Mouse (Mus musculus): ENCODE measurements at regions not wholly inside any gene's neighbourhood (a gene's known extent, or its start where the extent isn't known, plus 50 kb on each side); places are given as distances from the start of the nearest gene placed in this dataset.

DNA sequence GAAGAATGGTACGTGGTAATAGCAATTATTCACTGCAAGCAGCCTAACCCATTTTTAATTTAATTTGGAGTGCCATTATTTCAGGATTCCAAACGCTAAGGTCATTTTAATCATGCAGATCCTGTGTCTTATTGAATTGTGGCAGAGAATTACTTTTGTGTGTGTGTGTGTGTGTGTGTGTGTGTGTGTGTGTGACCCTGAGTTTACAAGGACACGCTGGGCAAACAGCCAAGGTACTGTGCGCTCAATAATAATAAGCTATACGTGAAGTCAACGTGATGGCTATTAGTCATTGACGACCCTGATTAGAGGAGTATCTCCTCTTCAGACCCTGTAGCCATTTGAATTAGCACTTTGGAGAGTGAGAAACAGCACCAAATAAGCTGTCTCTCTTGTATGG lies 144.1 kb downstream of the Klf7 start:
- no peak for DNase-seq (ENCODE audit: low read depth, low spot score)

DNA sequence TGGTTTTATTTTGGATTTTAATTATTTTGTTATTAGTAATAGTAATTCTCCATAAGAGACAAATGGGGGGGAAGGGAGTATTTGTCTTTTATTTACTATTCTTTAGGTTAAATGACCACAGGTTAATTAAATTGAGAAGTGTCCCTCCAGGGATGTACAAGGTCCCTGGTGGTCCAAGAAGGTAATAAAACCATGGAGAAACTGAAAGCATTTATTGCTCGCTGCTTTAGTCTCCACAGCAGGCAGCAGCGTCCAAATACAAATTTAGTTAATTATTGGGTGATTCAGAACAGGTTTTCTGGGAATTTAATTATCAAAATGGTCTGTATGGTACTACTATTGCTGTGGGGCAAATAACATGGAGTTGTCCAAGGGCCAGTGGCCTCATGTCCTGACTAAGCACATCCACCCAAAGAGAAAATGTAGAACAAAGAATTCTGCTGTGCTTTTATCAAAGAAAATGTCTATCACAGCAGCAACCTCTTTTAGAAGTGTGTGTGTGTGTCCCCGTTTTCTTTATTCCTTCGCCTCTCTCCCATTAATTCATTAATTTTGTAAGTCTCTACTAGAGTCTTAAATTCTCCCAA lies 144.7 kb downstream of the Klf7 start:
- DNase-seq (ENCODE audit: low read depth, low spot score) = no peak

DNA sequence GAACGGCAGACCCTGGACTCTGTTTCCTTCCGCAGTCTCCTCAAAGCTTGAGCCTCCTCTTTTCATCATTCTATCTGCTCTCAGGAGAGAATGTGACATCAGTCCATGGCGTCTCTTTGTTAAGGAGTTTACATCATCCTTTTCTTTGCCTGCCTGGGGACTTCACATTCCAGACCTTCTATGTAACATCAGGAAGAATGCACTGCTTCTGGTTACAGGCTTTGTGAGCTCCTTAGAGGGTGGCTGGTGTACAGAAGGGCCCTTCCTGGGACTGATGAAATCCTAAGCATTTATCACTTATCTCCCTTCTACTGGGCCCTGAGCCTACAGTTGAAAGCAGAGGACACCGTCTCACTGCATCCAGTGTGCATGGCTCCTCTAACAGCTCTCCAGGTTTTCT lies 145.2 kb downstream of the Klf7 start:
- no peak for DNase-seq (ENCODE audit: low read depth, low spot score)

DNA sequence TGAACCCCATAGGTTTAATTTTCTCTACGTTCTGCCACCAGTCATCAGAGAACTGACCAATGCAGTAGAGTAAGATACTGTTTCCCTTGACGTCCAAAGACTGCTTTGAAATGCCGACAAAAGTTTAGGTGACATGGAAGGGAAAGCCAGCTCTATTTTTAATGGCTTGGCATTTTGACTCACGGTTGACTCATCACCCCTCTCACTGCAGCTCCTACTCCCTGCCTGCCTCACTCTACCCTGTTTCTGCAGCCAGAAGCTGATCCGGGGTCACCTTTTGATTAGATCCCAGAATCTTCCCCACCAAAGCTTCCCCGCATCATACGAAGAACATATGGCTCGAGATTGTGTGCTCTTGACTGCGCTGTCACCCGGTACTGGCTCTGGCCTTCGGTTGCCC lies 154.2 kb downstream of the Klf7 start:
- no peak for DNase-seq (ENCODE audit: low read depth, low spot score)

DNA sequence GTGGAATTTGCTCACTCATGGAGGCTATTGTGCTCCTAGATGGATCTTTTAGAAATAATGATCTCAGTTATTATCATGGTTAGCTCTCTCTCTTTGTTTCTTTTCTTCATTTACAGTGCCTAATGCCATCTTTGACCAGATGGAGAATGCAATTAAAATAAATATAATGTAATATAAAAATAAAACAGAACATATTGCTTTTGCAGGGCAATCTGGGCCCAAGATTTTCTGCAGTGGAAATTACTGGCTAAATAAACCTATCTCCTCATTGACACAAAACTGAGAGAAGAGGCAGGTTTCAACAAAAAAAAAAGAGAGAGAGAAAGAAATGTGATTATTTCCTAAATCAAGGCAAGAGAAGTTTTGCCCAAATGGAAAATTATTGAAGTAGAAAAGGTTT lies 156.6 kb downstream of the Klf7 start:
- no peak for DNase-seq (ENCODE audit: low read depth, low spot score)

DNA sequence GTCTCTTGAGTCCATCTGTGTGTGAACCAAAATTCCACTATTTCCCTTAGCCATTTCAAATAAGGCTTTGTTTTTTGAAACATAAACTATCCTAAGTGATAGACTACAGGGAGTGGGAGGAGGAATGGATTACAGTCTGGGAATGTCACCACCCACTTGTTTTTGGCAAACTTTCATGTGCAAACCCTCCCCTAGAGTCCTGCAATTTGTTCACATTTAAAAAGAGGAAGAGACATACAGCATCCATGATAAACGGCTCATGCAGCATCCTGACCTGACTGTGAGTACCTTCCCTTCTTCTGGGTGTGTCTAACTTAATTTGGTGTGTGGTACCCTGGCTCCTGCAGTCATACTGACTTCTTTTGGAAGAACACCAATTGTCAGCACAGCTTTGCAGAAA lies 157.6 kb downstream of the Klf7 start:
- DNase-seq (ENCODE audit: low read depth, low spot score) = no peak

DNA sequence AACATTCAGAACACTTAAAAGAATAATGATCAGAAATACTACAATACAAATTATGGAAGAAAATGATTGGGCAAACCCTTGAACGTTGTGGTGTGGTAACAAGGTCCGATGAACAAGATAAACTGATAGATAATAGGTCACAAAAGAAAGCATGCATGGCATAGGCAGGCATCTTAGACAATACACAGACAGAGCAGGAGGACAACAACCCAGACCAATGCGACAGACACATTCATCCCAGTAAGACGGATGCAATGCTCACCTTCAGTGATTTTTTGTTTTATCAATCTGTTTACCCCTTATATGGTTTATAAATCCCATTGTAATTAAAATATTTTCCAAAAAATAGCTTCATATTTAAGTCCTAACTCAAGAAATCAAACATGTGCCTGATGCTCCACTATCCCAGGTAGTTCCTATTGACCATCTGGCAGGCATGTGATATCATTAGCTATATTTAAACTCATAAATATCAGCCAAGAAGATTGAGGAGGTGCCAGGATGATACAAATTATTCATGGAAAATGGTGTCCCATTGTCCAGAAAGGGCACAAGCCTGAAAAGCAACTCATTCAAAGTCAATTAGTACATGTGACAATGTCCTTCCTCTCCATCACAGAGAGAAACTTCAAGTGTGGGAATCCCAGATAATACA lies 166.3 kb downstream of the Klf7 start:
- DNase-seq (ENCODE audit: low read depth, low spot score) = no peak

DNA sequence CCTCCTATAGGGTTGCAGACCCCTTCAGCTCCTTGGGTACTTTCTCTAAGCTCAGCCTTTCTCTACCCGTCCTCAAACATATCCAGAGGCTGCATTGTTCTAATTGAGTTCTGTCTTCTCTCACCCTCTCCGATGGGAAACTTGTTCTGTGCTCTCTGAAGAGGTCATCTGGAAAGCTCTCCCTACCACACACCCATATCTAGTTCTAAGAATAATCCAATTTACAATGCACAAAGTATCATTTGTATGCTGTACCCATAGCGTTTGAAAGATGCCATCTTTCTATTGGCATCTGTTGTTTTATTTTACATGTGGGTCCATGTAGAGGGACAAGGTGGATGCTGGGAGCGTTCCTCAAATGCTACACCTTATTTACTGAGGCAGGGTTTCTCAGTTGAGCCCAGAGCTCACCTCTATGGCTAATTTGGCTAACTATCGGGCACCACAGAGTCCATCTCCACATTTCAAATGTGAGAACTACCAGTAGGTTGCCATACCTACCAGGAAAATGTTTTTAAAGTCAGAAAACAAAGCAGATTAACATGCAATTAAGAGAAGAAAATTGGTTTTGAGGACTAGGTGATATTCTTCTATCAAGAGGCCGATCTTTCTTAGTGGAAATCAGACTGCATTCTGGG lies 167.1 kb downstream of the Klf7 start:
- no peak for DNase-seq (ENCODE audit: low read depth, low spot score)

DNA sequence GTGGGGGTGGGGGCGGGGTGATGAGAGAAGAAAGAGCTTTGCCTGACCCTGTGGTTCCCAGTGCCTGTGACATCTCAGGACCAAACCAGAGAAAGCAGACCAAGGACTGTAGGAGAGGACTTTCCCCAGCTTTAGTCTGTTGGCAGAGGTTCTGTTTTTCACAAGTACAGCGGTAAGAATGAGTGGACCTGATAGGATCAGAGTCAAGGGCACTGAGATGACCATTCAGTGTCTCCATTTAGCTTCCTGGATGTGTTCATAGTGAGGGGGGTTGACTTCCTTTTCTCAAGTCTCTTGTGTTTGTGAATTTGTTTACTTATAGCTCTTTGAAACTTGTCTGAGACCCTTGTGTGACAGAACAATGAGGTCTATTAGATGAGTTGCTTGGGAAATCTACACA lies 167.9 kb downstream of the Klf7 start:
- DNase-seq (ENCODE audit: low read depth, low spot score) = no peak

DNA sequence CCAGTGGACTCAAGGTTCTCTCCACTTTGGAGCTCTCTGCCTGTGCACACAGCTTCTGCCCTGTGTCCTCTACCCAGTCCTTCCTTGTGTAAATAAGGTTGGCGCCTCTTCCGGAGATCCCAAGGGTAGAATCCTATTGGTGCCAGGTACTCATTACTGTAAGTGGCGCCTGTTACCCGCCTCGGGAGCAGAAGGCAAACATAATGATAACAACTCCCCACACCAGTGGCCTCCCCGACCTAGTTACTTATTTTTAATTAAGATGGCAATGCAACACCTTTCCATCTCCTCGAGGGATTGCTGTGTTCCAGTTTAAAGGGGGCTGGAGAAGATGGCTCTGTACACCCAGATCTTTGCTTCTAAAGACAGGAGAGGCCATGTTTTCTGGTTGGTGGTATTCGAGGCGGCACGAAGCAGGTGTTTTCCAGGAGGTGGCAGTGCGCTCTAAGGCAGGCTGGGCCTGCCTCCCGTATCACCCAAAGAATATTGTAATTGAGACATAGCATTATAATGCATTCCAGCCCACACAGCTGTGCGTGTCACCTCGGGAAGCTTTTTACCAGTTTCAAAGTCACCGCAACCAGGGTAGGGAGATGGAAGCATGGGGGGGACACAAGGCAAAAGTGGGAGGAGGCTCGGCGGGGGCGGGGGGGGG lies 168.7 kb downstream of the Klf7 start:
- peak; percentile 19 for DNase-seq (ENCODE audit: low read depth, low spot score)

DNA sequence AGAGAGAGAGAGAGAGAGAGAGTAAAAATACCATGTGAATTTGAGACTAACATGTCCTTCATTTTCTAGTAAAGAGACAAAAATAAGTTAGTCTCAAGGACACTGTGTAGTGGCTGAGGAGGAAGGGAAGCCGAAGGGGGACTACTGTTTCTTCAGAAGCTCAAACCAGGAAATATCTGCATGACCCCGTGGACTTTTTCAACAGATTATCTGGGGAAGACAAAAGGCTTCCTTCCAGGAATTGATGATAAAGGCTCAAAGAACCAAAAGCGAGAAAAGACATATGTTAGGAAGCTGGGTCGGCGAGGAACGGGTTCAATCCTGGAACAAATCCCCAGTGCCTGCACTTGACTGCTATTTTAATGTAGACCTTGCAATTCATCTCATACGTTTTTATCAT lies 170.4 kb downstream of the Klf7 start:
- no peak for DNase-seq (ENCODE audit: low read depth, low spot score)

DNA sequence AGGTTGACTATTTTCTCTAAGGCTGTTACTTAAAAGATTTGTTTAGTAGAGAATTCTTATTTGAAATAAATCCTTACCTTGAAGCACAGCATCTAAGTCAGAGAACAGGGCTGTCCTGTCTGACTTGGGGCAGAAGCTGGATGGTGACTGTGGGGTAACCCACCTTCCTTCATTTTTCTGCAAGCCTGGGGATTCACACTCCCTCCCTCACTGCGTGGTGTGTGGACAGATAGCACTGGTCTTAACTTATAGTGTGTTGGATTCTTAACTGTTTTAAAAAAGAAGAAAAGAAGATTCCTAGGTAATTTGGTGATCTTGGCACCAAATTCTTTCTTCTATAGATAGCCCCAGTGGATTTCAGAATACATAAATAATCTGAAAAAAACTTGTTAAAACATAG lies 174.8 kb downstream of the Klf7 start:
- DNase-seq (ENCODE audit: low read depth, low spot score) = no peak

DNA sequence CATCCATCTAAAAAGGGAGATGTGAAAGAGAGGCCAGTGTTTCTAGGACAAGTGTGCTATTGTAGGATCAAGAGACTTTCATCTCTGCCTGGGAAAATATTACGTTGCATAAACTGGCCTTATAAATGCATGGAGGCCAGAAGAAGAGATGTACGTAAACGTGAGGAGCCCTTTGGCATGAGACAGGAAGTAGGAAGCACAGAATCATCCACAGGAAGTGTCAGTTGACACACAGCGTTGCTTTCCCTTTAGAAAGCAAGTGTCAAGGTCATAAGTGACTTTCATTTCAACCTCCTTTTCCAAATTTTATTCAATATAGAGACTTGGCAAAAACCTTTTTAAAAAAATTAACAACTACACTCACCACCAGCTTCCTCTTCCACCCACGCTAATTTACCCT lies 175.2 kb downstream of the Klf7 start:
- DNase-seq (ENCODE audit: low read depth, low spot score) = no peak

DNA sequence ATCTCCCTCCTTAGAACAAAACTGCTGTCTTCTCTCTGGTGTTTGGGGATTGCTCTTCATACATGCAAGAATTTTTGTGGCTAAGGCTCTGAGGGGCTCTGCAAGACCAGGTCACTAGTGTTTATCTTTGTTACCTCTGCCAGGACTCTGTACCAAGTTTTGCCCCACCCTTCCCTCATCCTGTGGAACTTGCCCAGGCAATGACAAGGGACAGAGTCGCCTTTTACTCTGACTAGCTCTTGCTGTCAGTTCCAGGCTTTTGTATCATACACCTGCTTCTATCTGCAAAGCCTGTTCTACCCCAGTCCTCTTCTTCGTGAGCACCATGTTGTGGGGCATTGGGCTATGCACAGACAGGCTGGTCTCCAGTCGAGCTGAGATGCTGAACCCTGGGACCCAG lies 175.7 kb upstream of the 4933402D24Rik start:
- DNase-seq (ENCODE audit: low read depth, low spot score) = no peak

DNA sequence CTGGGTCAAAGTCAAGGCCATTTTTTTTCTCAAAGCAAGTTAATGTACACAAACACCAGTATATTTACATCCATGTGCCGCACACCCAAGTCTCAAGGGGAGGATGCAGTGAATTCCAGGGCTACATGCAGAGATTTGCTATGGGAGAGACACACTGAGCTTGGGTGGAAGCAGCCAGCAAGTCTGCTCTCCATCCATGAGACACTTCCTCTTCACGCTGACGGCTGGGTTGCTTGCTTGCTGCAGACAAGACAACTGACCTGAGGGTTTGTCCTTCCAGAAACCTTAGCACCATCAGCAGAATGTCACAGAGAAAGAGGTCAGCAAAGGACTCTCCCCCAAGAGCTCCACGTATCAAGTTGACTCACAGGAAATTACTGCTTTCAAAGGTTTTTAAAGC lies 169.3 kb upstream of the 4933402D24Rik start:
- no peak for DNase-seq (ENCODE audit: low read depth, low spot score)

DNA sequence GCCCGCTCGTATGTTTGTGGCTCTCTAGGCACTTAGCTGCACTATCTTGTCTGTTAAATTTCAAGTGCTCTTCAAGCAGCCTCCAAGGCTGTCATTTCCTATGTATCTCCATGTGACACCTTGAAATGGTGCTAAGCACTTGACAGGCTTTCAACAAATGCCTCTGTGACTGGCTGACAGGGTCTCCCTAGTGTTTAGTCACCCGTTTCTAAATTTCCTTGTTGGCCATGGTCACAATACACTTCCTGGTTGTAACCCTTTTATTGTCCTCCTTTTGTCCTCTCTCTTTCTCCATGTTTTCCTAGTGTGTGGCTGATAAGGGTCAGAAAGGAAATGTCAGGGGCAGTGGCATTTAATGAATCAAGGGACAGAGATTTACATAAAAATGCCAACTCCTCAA lies 168.4 kb upstream of the 4933402D24Rik start:
- DNase-seq (ENCODE audit: low read depth, low spot score) = no peak

DNA sequence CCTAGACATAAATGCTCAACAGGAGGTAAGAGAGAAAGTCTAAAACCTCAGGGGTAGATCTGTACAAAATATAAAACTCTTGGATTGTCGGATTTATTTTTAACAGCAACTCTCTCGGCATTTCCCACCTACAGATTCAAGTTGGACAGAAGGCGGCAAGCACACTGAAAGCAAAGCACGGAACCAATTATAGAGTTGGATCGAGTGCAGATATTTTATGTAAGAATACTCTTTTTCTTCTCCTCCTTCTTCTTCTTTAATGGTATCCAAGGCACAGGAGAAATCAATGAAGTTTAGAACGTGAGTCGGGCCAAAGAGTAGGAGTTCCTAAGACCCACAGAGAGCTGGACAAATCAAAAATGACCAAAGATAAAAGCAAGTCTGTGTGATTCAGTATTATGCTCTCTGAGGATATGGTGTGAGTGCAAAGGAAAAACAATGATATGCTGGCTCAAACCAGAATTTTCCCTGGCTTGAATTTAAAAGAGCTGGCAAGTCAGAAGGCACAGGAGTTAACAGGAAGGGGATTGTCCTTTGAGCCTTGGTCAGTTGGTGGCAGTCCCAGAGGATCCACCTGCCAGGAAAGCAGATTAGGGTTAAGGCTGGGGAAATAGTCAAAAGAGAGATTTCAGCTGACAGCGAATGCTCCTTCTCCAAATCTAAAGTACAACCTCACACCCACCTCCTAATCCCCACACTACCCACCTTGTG lies 165.7 kb upstream of the 4933402D24Rik start:
- DNase-seq (ENCODE audit: low read depth, low spot score) = no peak

DNA sequence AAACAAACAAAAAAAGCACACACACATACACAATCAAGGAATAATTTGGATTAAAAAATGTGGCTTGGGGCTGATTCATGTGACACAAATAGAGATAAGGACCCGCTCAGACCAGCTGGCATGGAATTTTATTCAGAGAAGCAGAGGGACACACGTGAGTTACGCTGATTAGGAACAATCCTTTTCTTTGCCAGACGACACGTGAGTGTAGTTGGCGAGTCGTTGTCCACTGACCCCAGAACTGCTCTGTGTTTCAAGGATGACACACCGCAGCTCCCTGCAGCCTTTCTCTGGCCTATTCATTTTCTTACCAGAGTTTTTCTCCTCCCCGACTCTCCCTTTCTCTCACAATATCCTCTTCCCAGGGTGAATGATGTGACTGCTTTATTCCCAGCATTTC lies 163.4 kb upstream of the 4933402D24Rik start:
- DNase-seq (ENCODE audit: low read depth, low spot score) = no peak

DNA sequence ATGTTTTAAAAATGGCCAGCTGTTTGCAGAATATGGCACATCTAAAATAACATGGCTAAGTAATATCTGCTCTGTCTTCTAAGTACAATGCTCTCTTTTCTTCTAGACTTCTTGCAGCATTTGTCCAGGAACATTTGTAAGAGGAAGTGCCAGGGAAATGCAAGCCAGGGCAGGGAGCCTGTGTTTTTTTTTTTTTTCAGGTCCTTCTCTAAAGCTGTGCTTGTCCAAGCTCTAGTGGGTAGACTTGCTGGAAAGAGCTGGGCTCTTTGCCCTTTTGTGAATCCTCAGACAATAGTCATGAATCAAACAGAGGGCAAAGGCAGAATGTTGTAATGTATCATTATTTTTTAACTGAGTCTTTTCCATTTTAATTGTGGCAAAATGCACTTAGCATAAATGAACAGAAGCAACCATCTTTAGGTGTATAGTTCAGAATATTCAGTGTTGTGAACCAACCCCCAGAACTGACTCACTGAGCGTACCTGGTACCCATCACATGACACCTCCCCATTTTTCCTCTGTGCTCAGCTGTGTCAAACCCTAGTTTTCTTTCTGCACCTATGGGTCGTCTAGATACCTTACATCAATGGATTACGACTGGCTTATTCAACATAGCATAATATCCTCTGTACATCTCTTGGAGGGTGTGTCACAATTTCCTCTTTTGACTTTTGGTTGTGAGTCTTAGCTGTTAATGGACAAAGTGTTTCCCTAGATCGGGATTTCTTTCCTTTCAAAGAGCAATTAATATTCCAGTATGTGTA lies 160.5 kb upstream of the 4933402D24Rik start:
- no peak for DNase-seq (ENCODE audit: low read depth, low spot score)

DNA sequence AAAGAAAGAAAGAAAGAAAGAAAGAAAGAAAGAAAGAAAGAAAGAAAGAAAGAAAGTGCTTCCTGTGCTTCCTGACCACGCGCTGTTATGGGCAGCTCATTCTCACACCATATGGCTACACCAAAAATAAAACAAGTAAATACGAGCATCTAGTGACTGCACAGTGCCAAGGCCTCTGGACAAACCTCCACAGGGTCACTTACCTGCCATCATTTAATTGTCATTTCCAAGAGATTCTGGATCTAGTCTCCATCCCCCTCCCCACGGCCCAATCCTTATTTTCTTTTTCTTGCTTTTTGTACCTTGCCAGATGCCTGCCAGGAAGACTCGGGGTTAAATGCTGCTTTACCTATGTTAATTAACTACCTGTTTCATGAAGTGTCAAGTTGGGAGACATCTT lies 159.8 kb upstream of the 4933402D24Rik start:
- DNase-seq (ENCODE audit: low read depth, low spot score) = no peak

DNA sequence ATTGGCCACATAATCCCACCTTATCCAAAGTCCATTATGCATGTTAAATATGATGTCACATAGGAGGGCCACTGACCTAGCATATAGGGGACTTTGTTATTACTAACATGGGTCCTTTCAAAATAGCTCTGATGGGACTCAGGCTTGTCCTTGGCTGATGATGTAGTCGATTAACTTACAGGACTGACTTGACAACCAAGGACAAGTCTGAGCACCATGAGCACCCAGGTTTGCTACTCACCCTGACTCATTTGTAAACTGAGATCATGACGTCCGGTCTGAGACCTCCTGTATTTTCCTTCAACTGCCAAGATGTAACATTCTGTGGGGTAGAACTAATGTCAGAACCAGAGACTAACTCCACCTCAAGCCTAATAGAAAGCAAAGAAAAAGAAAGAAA lies 159.3 kb upstream of the 4933402D24Rik start:
- DNase-seq (ENCODE audit: low read depth, low spot score) = no peak
